Mouse (Mus musculus): Measurements from ENCODE around the gene Ap5m1.
A peak's percentile ranks its signal among the peaks of the same experiment; 100 is the strongest.
"Not testable (repeated sequence)": the region's sequence is repeated elsewhere in the genome, so short reads cannot be mapped to it uniquely, and the experiment has no call there.

Ap5m1 gene

GRCm38 (mm10) chr14:49065529-49066273 lies at the start of gene Ap5m1:
Gene Ap5m1 (plus strand): TSS chr14:49066097.
- no peak for DNase-seq (ENCODE audit: low spot score in 2 of 2)

GRCm38 (mm10) chr14:49019765-49020164 lies 46.1 kb upstream of the Ap5m1 start:
- no peak for DNase-seq (ENCODE audit: low spot score in 2 of 2)

DNA sequence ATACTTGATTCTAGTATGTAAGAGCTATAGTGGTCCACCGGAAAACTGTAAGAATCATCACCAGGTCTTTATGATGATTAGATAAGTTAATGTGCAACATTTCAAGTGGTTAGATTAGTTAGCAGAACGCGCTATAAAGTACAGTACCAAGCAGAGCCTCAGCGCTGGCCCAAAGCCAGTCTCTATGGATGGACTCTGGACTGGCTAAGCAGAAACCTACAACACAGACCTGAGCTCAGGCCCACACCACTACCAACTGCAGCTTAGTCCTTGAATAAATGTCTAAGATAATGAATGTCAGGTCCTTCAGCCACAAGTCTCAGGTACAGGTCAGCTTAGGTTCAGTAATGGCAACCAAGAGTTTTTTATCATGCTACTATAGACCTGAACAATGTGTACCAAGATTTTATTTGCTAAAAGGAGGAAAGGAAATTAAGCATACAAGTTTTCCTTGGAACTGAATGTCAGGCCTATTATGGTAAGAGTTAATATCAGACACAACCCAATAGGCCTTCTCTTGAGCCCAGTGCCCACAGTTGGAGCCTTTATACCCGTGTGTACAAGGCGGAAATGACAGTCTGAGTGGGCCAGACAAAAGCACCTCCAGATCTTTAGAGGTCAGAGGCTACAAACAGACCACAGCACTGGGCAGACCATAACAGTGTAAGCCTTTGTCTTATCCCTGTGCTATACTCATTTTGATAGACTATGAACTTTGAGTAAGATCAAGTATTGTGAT lies 38.7 kb upstream of the Ap5m1 start:
- DNase-seq (ENCODE audit: low spot score in 2 of 2) = no peak

DNA sequence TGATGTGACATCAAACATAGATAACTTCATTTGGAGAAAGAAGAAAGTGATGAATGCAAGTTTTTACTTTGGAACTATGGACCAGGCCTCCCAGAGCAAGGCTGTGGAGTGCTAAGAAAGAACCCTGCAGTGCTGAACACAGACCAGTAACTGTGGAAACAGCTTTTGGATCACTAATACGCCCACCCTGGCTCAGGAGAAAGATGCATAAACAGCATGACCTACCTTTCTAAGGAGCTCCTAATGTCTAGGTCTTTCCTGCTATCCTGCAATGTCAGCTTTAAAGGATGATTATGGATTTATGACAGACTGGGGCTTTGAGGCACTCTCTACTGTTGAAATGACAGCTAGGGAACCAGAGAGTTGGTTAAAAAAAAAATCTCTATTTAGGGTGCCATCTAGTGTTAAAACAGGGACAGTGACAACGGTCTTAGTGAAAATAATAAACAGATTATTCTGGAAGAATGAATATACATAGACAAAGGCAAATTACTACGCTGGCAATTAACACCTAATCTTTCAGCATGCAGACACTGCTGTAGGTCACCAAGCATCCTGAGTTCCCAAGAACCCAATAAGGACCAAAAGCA lies 38.0 kb upstream of the Ap5m1 start:
- no peak for DNase-seq (ENCODE audit: low spot score in 2 of 2)

GRCm38 (mm10) chr14:49028991-49029390 lies 36.9 kb upstream of the Ap5m1 start:
- no peak for DNase-seq (ENCODE audit: low spot score in 2 of 2)

- DNase-seq (ENCODE audit: low spot score in 2 of 2) = no peak
Measured at GRCm38 (mm10) chr14:49045610-49046009, 20.3 kb upstream of the Ap5m1 start.

- DNase-seq (ENCODE audit: low spot score in 2 of 2) = no peak
Measured at GRCm38 (mm10) chr14:49049492-49049891, 16.4 kb upstream of the Ap5m1 start.

DNA sequence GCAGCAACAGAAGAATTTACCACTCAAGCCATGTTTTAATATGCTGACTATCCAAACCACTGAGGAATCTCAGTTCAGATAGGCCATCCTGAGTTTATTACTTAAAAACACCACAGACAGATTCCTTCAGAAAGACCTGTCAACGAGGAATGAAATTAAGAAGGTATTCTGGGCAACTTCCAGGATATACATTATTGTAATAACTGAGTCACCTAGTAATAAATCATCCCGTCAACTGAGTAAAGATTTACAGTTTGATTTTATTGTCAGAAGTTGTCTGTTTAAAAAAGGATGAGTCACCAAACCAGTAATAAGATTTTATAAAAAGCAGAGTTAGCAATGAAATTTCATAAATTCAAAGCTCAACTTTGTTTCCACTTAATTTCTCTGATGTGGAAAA lies 2.1 kb upstream of the Ap5m1 start:
- DNase-seq (ENCODE audit: low spot score in 2 of 2) = no peak

DNA sequence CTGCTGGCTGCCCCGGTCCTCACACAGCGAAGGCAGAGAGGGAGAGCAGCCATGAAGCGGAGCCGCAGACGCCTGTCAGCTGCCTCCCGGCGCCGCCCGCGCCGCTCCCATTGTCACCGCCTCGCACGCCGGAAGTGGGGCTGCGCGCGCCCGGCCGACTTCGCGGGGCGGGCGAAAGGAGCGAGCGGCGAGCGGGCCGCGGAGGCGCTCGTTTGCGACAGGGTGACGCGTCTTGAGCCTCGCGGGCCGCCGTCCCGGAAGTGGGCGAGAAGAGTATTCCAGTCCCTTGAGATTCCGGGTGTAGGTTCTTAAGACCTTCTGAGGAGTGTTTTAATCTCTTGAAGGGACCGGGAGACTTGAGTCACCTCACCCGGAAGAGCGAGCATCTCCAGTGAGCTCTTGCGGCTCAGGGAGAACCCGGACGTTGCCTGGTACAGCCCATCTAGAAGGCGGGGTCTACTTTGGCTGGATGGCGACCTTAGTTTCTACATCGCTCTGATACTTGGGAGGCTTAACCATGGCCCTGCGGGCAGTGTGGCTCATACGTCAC lies 452 bp downstream of the Ap5m1 start, which contains the start of gene Exoc5:
Gene Exoc5, minus strand, starts transcription at position 380 of the 550 bp plus-strand sequence.
- peak; percentile 94 to 97 for DNase-seq (ENCODE audit: low spot score in 2 of 2)

GRCm38 (mm10) chr14:49072837-49073236 lies 6.9 kb downstream of the Ap5m1 start:
- DNase-seq (ENCODE audit: low spot score in 2 of 2) = no peak

- no peak for DNase-seq (ENCODE audit: low spot score in 2 of 2)
Measured at GRCm38 (mm10) chr14:49073896-49074295, 8.0 kb downstream of the Ap5m1 start.

DNA sequence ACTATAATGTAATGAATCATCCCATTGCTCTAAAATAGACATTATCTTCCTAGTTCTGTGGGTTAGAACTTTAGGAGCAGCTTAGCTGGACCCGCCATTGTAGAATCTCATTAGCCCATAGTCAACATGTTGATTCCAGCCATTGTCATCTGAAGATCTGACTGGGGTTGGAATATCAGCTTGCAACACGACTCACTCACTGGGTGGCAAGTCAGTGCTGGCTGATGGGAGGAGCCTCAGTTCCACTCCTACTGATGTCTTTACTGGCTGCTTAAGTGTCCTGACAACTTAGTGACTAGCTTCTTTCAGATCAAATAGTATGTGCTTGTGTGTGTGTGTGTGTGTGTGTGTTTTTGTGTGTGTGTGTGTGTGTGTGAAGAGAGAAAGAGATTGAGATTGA lies 8.5 kb downstream of the Ap5m1 start:
- no peak for DNase-seq (ENCODE audit: low spot score in 2 of 2)

GRCm38 (mm10) chr14:49078820-49079219 lies 12.9 kb downstream of the Ap5m1 start:
- no peak for DNase-seq (ENCODE audit: low spot score in 2 of 2)

DNA sequence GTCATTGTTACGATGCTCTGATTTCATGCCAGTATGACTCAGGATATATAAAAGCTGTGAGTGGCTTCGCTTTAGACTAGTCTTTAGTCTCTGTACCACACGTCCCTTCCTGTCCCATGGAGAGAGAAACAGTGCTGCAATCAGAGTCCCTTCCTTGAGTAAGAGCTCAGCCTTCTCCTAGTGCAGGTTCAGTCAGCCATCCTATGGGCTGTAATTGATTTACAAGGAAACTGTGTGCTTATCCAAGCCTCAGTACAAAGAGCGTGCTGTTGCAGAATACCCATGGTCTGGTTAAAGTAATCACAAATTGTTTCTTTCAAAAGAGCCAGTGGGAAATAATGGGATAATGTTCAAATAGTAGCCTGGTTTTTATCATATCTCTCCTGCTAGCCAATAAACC lies 20.6 kb downstream of the Ap5m1 start:
- no peak for DNase-seq (ENCODE audit: low spot score in 2 of 2)

GRCm38 (mm10) chr14:49088155-49089048 lies 22.5 kb downstream of the Ap5m1 start:
- no peak for DNase-seq (ENCODE audit: low spot score in 2 of 2)

DNA sequence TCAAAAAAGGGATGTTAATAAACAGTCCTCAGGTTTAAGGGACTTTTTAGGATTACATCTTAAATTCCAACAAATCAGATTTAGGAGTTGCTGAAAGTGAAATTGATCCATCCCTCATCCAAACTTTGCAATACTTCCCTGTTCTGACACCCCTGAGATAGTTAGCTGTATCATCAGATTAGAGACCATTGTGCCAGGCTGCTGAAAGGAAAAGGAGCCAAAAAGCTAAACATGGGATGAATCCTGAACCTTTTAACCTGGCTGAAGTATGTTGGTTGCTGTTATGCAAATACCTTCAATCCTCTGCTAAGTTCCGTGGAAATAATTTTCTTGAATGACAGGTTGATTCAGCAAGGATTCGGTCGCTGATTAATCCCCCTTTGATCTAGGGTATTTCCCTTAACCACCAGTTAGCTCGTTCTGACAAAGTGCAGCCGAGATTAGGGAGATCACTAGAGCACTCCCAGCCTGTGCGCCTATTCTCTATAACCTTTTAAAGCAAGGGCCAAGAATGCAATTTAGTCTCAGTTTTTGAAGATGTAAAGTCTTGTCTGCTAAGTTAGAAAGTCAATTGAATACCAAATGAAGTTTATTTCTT lies 23.7 kb downstream of the Ap5m1 start:
- no peak for DNase-seq (ENCODE audit: low spot score in 2 of 2)

- no peak for DNase-seq (ENCODE audit: low spot score in 2 of 2)
Measured at GRCm38 (mm10) chr14:49090102-49090501, 24.2 kb downstream of the Ap5m1 start.

GRCm38 (mm10) chr14:49091277-49091676 lies 25.4 kb downstream of the Ap5m1 start:
- DNase-seq (ENCODE audit: low spot score in 2 of 2) = no peak

DNA sequence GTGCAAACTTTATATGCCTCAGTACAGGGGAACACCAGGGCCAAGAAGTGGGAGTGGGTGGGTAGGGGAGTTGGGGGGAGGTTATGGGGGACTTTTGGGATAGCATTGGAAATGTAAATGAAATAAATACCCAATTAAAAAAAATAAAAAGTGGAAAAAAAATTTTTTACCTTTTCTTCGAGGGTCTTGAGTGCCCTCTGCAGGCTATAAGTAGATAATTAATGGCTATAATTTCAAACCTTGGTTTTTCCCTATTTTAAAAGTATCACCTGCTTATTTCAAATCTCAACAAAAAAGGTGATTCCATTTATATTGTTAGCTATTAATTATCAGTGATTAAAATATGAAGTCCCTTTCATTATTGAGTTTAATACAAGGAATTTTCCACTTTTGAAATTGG lies 25.9 kb downstream of the Ap5m1 start:
- not testable (repeated sequence) for DNase-seq (ENCODE audit: low spot score in 2 of 2)

- DNase-seq (ENCODE audit: low spot score in 2 of 2) = peak; percentile 53 to 79
Measured at GRCm38 (mm10) chr14:49118381-49118780, 52.5 kb downstream of the Ap5m1 start.

GRCm38 (mm10) chr14:49121723-49122122 lies 55.8 kb downstream of the Ap5m1 start:
- no peak for DNase-seq (ENCODE audit: low spot score in 2 of 2)
